Mouse (Mus musculus) layer of hippocampus, adult 2 months (tissue): ENCODE results near the gene Pard6a. TPM values are rescaled to one million over a fixed set of nuclear protein-coding genes. Genes with fewer than 3 reads are reported as not detected.
A peak's percentile ranks its signal among the peaks of the same experiment; 100 is the strongest.

ENCODE experiments used
- DNase-seq, 2 experiments: peaks; one replicate each; pipeline ENCODE4 v3.0.0; 2022; ENCODE audit warnings: low spot score in 2 of 2
- H3K27ac ChIP-seq: fragments of 200-600 bp; 2 replicates; pipeline ENCODE4 v1.8.1; 2022
- H3K4me3 ChIP-seq: fragments of 200-600 bp; 2 replicates; pipeline ENCODE4 v1.8.1; 2022; ENCODE audit warnings: mild to moderate bottlenecking
- CTCF ChIP-seq: fragments of 200-600 bp; conservative IDR thresholded peaks from 2 replicates; pipeline ENCODE4 v1.8.1; 2022; ENCODE audit warnings: antibody characterized with exemption, mild to moderate bottlenecking, moderate library complexity
- long read RNA-seq, 2 experiments: library from polyadenylated mRNA; stranded (forward); transcript quantifications; one replicate each; pipeline ENCODE4 v2.0.0; 2021; ENCODE audit warnings: borderline mapping rate in 2 of 2
- total RNA-seq, 2 experiments: library from RNA; stranded (reverse); gene quantifications; 2 replicates each; pipeline ENCODE4 v1.2.3; 2021

Pard6a gene
- total RNA-seq: 10 to 100 TPM; 32.7 to 35.4 TPM
- long read RNA-seq, experiment 1, transcript Pard6a-205 (3 exons, 1,261 nt): major isoform, 12 of 42 reads
- long read RNA-seq, experiment 1, transcript Pard6a-201 (3 exons, 1,265 nt): minor isoform, 5 of 42 reads
- long read RNA-seq, experiment 1, partial matches to known transcripts: 16 of 42 reads
- long read RNA-seq, experiment 1, other reads (novel, unspliced or antisense): 6 of 42 reads
- long read RNA-seq, experiment 2, transcript Pard6a-205 (3 exons, 1,261 nt): minor isoform, 10 of 48 reads
- long read RNA-seq, experiment 2, transcript Pard6a-201 (3 exons, 1,265 nt): major isoform, 18 of 48 reads
- long read RNA-seq, experiment 2, partial matches to known transcripts: 4 of 48 reads
- long read RNA-seq, experiment 2, other reads (novel, unspliced or antisense): 11 of 48 reads

GRCm38 (mm10) chr8:105700966-105701824 is at the start of gene Pard6a, which contains the start of gene Acd:
Gene Pard6a (plus strand): TSS chr8:105701148.
Gene Acd (minus strand): TSS chr8:105701102.
- peak within 1 kb of the TSS; percentile 96 for H3K27ac ChIP-seq
- TF ChIP-seq CTCF: peak; percentile 28

GRCm38 (mm10) chr8:105657641-105658040 is 43.3 kb upstream of the Pard6a start:
- Histone ChIP-seq H3K27ac (no peak overlapping the region), H3K4me3 (no peak overlapping the region)
- no peak for DNase-seq
- TF ChIP-seq CTCF: no peak

More at GRCm38 (mm10) chr8:105700966-105701824, at the start of gene Pard6a, which contains the start of gene Acd:
- DNase-seq: peak; percentile 94 to 97
- peak within 1 kb of the TSS; percentile 85 for H3K4me3 ChIP-seq

- peak; percentile 77 for TF ChIP-seq CTCF
- Histone ChIP-seq H3K4me3 (no peak overlapping the region), H3K27ac (no peak overlapping the region)
- no peak for DNase-seq
Measured at GRCm38 (mm10) chr8:105661167-105661566, 39.8 kb upstream of the Pard6a start.

GRCm38 (mm10) chr8:105677891-105678290 is 23.1 kb upstream of the Pard6a start:
- Histone ChIP-seq H3K4me3 (no peak overlapping the region), H3K27ac (no peak overlapping the region)
- peak; percentile 69 for TF ChIP-seq CTCF
- DNase-seq: no peak

- no peak overlapping the region for H3K4me3 ChIP-seq
- TF ChIP-seq CTCF: no peak
- H3K27ac ChIP-seq: no peak overlapping the region
- no peak for DNase-seq
Measured at GRCm38 (mm10) chr8:105685325-105685724, 15.6 kb upstream of the Pard6a start.

GRCm38 (mm10) chr8:105685796-105686308 is 15.1 kb upstream of the Pard6a start, which contains the start of gene Carmil2:
Gene Carmil2 (plus strand): TSS chr8:105686274.
- peak in 1 of 2 experiments; percentile 55 for DNase-seq
- peak; percentile 82 for TF ChIP-seq CTCF
- no peak within 1 kb of the TSS for H3K27ac ChIP-seq
- no peak within 1 kb of the TSS for H3K4me3 ChIP-seq

GRCm38 (mm10) chr8:105686551-105686950 is 14.4 kb upstream of the Pard6a start:
- DNase-seq: no peak
- Histone ChIP-seq H3K4me3 (no peak overlapping the region), H3K27ac (no peak overlapping the region)
- no peak for TF ChIP-seq CTCF

- no peak for DNase-seq
- Histone ChIP-seq H3K27ac (no peak overlapping the region), H3K4me3 (no peak overlapping the region)
- no peak for TF ChIP-seq CTCF
Measured at GRCm38 (mm10) chr8:105687512-105687911, 13.4 kb upstream of the Pard6a start.

- Histone ChIP-seq H3K27ac (no peak overlapping the region), H3K4me3 (no peak overlapping the region)
- no peak for TF ChIP-seq CTCF
- DNase-seq: no peak
Measured at GRCm38 (mm10) chr8:105688242-105688752, 12.7 kb upstream of the Pard6a start.

- Histone ChIP-seq H3K4me3 (no peak overlapping the region), H3K27ac (no peak overlapping the region)
- TF ChIP-seq CTCF: no peak
- DNase-seq: no peak
Measured at GRCm38 (mm10) chr8:105689256-105689982, 11.5 kb upstream of the Pard6a start.

- H3K4me3 ChIP-seq: no peak overlapping the region
- H3K27ac ChIP-seq: no peak overlapping the region
- no peak for TF ChIP-seq CTCF
- no peak for DNase-seq
Measured at GRCm38 (mm10) chr8:105689983-105690360, 11.0 kb upstream of the Pard6a start.

GRCm38 (mm10) chr8:105690978-105691377 is 10.0 kb upstream of the Pard6a start:
- no peak overlapping the region for H3K4me3 ChIP-seq
- no peak for TF ChIP-seq CTCF
- DNase-seq: no peak
- H3K27ac ChIP-seq: no peak overlapping the region
